Mouse (Mus musculus): ENCODE results near the gene Fam221a. TPM values are rescaled to one million over a fixed set of nuclear protein-coding genes. Genes with fewer than 3 reads are reported as not detected.
A peak's percentile ranks its signal among the peaks of the same experiment; 100 is the strongest.

The Fam221a gene
- total and polyA plus RNA-seq, 2 experiments from 2014 or later, result 3.2 to 4.8 TPM

DNA sequence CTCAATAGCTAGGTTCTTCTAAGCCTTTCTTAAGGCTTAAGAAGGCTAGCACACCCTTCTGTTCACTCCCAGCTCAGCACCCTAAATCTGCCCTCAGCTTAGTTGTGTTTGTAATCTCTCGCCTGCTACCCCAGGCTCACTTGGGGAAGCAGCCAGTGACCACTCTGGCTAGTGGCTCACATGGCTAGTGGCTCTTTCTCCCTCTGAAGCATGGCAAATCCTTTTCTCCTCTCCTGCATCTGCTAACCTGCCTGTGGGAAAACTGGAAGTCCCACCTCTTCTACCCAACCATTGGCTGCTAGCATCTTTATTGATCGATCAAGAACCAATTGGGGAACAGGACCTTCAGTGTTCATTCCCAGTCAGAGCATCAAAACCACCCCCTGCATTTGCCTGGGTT, 43.0 kb upstream of the Fam221a start:
- H3K27ac ChIP-seq (ENCODE audit: low read depth, low read length), result no peak overlapping the region
- DNase-seq (no peak), ATAC-seq (no peak)
- no peak for TF ChIP-seq CTCF (IDR thresholded peaks at IDR 0.05; ENCODE audit: low read depth)
- no peaks in the 10 kb centered on the region for H3K4me1 ChIP-seq (ENCODE audit: insufficient read depth)
- H3K27me3 ChIP-seq (ENCODE audit: insufficient read depth, low read length), result no peaks in the 10 kb centered on the region
- 52% methylated on average over 2 of the region's 2 CpGs for WGBS
- no peaks in the 10 kb centered on the region for H3K9me3 ChIP-seq (ENCODE audit: low read length)
- H3K4me3 ChIP-seq (ENCODE audit: low read depth, low read length), result no peak overlapping the region
- no peak overlapping the region for H3K4me2 ChIP-seq (ENCODE audit: low read depth)
- no peak overlapping the region for H3K9ac ChIP-seq
- no peaks in the 10 kb centered on the region for H3K36me3 ChIP-seq (ENCODE audit: insufficient read depth)

DNA sequence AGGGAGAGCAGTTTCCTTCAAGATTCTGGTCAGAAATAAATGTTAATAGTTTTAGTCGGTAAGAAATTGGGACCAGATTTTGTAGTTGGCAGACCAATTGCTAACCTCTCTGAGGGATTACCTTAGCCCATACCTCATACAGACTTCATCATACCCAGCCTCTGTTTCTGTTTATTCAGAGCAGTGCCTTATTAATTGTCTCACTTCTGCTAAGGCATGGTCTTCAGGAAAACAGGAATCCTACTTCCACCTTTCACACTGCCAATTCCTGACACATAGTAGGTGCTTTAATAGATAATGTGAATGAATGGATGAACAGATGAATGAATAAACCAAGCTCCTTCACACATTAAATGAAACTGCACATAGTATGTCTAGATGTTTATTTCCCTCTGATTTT, 42.2 kb upstream of the Fam221a start:
- TF ChIP-seq CTCF (IDR thresholded peaks at IDR 0.05; ENCODE audit: low read depth), result no peak
- Histone ChIP-seq H3K9me3 (ENCODE audit: low read length) (no peaks in the 10 kb centered on the region), H3K4me2 (ENCODE audit: low read depth) (no peak overlapping the region), H3K9ac (no peak overlapping the region), H3K27me3 (ENCODE audit: insufficient read depth, low read length) (no peaks in the 10 kb centered on the region), H3K27ac (ENCODE audit: low read depth, low read length) (no peak overlapping the region), H3K36me3 (ENCODE audit: insufficient read depth) (no peaks in the 10 kb centered on the region), H3K4me3 (ENCODE audit: low read depth, low read length) (no peak overlapping the region), H3K4me1 (ENCODE audit: insufficient read depth) (no peaks in the 10 kb centered on the region)
- 95% methylated on average over 1 of the region's 1 CpGs for WGBS
- ATAC-seq, result no peak
- no peak for DNase-seq

DNA sequence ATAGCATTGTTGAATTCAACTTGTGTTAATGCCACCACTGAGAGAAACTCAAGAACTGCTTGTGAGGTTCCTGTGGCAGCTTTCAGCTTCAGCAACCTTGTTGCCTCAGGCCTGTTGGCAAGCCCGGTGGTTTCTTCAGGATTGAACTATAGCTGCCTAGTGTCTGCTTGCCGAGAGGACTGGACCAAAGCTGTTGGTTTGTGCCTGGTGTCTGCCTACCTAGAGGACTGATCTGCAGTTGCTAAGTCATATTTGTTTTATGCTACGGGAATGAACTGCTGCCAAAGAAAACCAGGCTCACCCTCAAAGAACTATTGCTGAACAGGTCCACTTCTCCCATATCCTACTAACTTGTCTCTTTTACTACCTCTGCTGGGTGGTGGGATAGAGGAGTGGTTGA, 40.7 kb upstream of the Fam221a start:
- Histone ChIP-seq H3K27me3 (ENCODE audit: insufficient read depth, low read length) (no peaks in the 10 kb centered on the region), H3K4me3 (ENCODE audit: low read depth, low read length) (no peak overlapping the region), H3K27ac (ENCODE audit: low read depth, low read length) (no peak overlapping the region), H3K9me3 (ENCODE audit: low read length) (no peaks in the 10 kb centered on the region), H3K9ac (no peak overlapping the region), H3K4me1 (ENCODE audit: insufficient read depth) (no peaks in the 10 kb centered on the region), H3K4me2 (ENCODE audit: low read depth) (no peak overlapping the region), H3K36me3 (ENCODE audit: insufficient read depth) (no peaks in the 10 kb centered on the region)
- WGBS, result 84% methylated on average over 3 of the region's 3 CpGs
- ATAC-seq (no peak), DNase-seq (no peak)
- no peak for TF ChIP-seq CTCF (IDR thresholded peaks at IDR 0.05; ENCODE audit: low read depth)

DNA sequence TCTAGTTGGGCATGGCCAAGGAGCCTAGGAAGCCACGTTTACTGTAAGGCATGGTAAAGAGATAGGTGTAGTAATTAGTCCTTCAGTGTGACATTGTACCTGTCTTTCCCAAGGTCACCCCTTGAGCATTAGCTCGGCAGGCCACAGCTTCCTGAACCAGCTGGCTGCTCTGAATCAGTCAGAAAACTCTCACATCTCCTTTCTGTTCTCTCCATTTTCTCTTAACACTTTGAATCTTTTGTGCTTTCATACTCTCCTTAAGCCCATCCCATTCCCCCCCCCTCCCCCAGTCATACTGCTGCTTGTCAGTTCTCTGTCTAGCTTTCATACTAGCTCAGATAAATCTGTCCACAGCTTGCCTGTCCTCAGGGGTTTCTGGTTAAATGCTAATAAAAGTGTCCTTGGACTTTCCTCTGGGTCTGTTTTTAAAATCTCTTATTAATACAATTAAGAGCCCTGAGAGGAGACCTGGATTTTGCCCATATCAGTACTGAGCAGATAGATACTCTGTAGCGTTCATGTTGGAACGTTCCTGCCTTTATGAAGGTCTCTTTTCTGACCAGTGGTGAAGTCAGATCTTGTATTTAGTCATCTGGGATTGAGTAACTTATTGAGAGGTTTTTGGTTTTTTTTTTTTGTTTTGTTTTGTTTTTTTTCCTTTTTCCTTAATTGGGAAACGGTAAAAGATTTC, 36.0 kb upstream of the Fam221a start:
- Histone ChIP-seq H3K4me3 (ENCODE audit: low read depth, low read length) (no peak overlapping the region), H3K9ac (no peak overlapping the region), H3K36me3 (ENCODE audit: insufficient read depth) (0 out of 2 replicates have a peak, but pooled peaks cover 4% of the 10 kb centered on the region), H3K9me3 (ENCODE audit: low read length) (no peaks in the 10 kb centered on the region), H3K4me1 (ENCODE audit: insufficient read depth) (no peaks in the 10 kb centered on the region), H3K27ac (ENCODE audit: low read depth, low read length) (no peak overlapping the region), H3K4me2 (ENCODE audit: low read depth) (no peak overlapping the region), H3K27me3 (ENCODE audit: insufficient read depth, low read length) (no peaks in the 10 kb centered on the region)
- DNase-seq, result no peak
- TF ChIP-seq CTCF (IDR thresholded peaks at IDR 0.05; ENCODE audit: low read depth), result no peak
- no peak for ATAC-seq
- 68% methylated on average over 5 of the region's 5 CpGs for WGBS

DNA sequence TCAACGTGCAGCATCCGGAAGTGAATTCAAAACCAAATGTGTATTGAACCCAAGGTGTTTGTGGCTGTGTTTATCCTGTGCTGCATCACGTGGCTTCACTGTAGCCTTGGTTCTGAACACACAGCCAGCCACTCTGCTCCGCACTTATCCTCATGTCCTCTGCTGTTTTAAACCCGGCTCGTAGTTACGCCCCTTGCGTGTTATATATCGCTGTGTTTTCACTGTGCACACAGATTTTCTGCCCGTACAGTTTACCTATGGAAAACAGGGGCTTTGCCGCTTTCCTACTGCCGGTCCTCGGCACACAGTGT, 35.5 kb upstream of the Fam221a start:
- H3K9ac ChIP-seq, result no peak overlapping the region
- no peaks in the 10 kb centered on the region for H3K9me3 ChIP-seq (ENCODE audit: low read length)
- 0 out of 2 replicates have a peak, but pooled peaks cover 4% of the 10 kb centered on the region for H3K36me3 ChIP-seq (ENCODE audit: insufficient read depth)
- no peak for TF ChIP-seq CTCF (IDR thresholded peaks at IDR 0.05; ENCODE audit: low read depth)
- H3K27me3 ChIP-seq (ENCODE audit: insufficient read depth, low read length), result no peaks in the 10 kb centered on the region
- no peak overlapping the region for H3K4me2 ChIP-seq (ENCODE audit: low read depth)
- no peak overlapping the region for H3K4me3 ChIP-seq (ENCODE audit: low read depth, low read length)
- 67% methylated on average over 13 of the region's 13 CpGs for WGBS
- DNase-seq (no peak), ATAC-seq (no peak)
- H3K4me1 ChIP-seq (ENCODE audit: insufficient read depth), result no peaks in the 10 kb centered on the region
- no peak overlapping the region for H3K27ac ChIP-seq (ENCODE audit: low read depth, low read length)

DNA sequence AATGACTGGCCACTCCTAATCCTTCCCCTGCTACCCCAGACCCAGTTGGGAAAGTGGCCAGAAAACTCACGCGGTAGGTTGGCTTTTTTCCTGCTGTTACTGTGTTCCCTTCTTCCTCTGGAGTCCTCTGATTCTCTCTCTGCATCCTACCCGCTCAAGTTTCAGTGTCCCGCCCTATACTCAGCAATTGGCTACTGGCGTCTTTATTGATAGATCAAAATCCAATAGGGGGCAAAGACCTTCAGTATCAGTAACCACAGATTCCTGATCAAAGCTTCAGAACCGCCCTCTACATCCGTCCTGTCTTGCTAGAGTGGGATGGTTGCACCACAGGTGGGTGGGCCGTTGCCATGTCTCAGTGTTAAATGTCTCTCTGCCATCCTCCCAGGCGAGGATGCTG, 29.0 kb upstream of the Fam221a start:
- H3K27me3 ChIP-seq (ENCODE audit: insufficient read depth, low read length), result no peaks in the 10 kb centered on the region
- WGBS, result 18% methylated on average over 9 of the region's 9 CpGs
- TF ChIP-seq CTCF (IDR thresholded peaks at IDR 0.05; ENCODE audit: low read depth), result no peak
- H3K4me3 ChIP-seq (ENCODE audit: low read depth, low read length), result no peak overlapping the region
- no peaks in the 10 kb centered on the region for H3K4me1 ChIP-seq (ENCODE audit: insufficient read depth)
- no peaks in the 10 kb centered on the region for H3K9me3 ChIP-seq (ENCODE audit: low read length)
- H3K27ac ChIP-seq (ENCODE audit: low read depth, low read length), result no peak overlapping the region
- H3K9ac ChIP-seq, result no peak overlapping the region
- H3K4me2 ChIP-seq (ENCODE audit: low read depth), result no peak overlapping the region
- ATAC-seq, result 0 out of 2 replicates have a peak, but pooled peaks have one; percentile 34
- peaks cover 8% of the 10 kb centered on the region; the same call in 1 of the 2 replicates for H3K36me3 ChIP-seq (ENCODE audit: insufficient read depth)
- no peak for DNase-seq

DNA sequence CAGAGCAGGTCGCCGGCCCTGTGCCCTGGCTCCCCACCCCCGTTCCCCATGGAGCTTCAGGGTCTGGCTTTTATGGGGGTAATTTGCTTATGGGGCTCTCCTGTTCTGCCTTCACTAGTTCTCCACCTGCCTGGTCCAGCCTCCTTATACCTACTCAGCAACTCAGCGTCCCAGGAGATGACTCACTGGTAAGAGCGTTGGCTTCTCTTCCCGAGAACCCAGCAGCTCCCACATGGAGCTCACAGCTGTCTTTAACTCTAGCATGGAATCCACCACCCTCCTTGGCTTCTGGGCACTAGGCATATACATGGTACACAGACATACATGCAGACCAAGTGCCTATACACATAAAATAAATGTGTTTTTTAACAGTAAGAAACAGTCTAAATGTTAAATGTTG, 28.4 kb upstream of the Fam221a start:
- Histone ChIP-seq H3K4me1 (ENCODE audit: insufficient read depth) (no peaks in the 10 kb centered on the region), H3K9ac (no peak overlapping the region)
- 43% methylated on average over 6 of the region's 6 CpGs for WGBS

More for the DNA sequence above, 28.4 kb upstream of the Fam221a start:
- Histone ChIP-seq H3K9me3 (ENCODE audit: low read length) (no peaks in the 10 kb centered on the region), H3K36me3 (ENCODE audit: insufficient read depth) (peaks cover 5% of the 10 kb centered on the region; the same call in 1 of the 2 replicates), H3K27me3 (ENCODE audit: insufficient read depth, low read length) (no peaks in the 10 kb centered on the region), H3K27ac (ENCODE audit: low read depth, low read length) (no peak overlapping the region), H3K4me3 (ENCODE audit: low read depth, low read length) (no peak overlapping the region), H3K4me2 (ENCODE audit: low read depth) (no peak overlapping the region)
- DNase-seq (no peak), ATAC-seq (no peak)
- no peak for TF ChIP-seq CTCF (IDR thresholded peaks at IDR 0.05; ENCODE audit: low read depth)
